Mouse (Mus musculus): ENCODE data around the gene Mylk. TPM values are rescaled to one million over a fixed set of nuclear protein-coding genes. Genes with fewer than 3 reads are reported as not detected.

Gene Mylk
- polyA plus RNA-seq, 1 experiment from 2014 or later = 3.9 TPM

DNA sequence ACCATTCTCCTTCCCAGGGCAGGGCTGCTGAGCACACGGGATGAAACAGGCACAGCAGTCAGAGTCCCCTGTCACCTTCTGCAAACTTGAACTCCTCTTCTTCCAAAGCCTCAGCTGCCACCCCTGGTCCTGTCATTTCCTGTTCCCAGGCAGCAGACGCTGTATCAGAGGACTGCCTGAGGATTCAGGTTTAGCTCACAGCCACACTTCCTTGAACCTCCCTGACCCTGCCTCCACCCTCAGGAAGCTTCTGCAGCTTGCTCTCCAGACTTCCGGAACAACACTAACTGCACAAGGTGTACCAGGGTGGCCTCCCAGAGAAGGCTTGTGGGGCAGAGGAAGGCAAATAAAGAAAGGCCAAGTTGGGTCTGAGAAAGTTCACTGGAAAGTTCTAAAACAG lies 102.6 kb downstream of the Mylk start:
- Histone ChIP-seq H3K36me3 (ENCODE audit: control insufficient read depth, insufficient read depth, low read length) (no peaks in the 10 kb centered on the region), H3K27me3 (ENCODE audit: control insufficient read depth, insufficient read depth, low read length) (no peaks in the 10 kb centered on the region), H3K4me3 (ENCODE audit: low read depth, low read length) (no peak overlapping the region), H3K27ac (ENCODE audit: low read depth, low read length) (no peak overlapping the region), H3K4me1 (ENCODE audit: control insufficient read depth, insufficient read depth, low read length) (no peaks in the 10 kb centered on the region), H3K4me2 (ENCODE audit: low read depth) (no peak overlapping the region), H3K9ac (ENCODE audit: low read length) (no peak overlapping the region), H3K9me3 (ENCODE audit: control insufficient read depth, low read length) (no peaks in the 10 kb centered on the region)
- WGBS = 64% methylated on average over 3 of the region's 3 CpGs
- ATAC-seq (ENCODE audit: insufficient read depth, low FRiP score, low TSS enrichment) (no peak), DNase-seq (ENCODE audit: low spot score) (no peak)

DNA sequence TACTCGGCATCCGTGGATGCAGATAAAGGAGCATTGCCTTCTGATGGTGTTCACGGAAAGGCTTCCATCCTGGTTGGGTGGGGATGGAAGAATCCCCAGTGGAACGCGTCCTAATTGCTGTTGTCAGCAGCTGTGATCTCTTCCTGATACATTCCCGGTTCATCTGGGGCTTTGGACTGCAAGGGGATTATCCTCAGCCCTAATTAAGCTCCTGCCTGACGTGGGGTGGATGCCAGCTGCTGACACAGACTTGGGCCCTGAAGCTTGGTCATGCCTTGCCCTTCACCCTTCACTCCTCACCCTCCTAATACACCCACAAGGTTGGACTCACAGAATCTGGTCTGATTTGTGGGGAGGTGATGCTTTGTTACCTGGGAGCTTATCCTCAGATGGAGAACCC lies 109.1 kb downstream of the Mylk start:
- Histone ChIP-seq H3K4me2 (ENCODE audit: low read depth) (no peak overlapping the region), H3K36me3 (ENCODE audit: control insufficient read depth, insufficient read depth, low read length) (no peaks in the 10 kb centered on the region), H3K9ac (ENCODE audit: low read length) (no peak overlapping the region), H3K27me3 (ENCODE audit: control insufficient read depth, insufficient read depth, low read length) (no peaks in the 10 kb centered on the region), H3K4me3 (ENCODE audit: low read depth, low read length) (no peak overlapping the region), H3K9me3 (ENCODE audit: control insufficient read depth, low read length) (no peaks in the 10 kb centered on the region), H3K27ac (ENCODE audit: low read depth, low read length) (no peak overlapping the region), H3K4me1 (ENCODE audit: control insufficient read depth, insufficient read depth, low read length) (no peaks in the 10 kb centered on the region)
- ATAC-seq (ENCODE audit: insufficient read depth, low FRiP score, low TSS enrichment) = no peak
- DNase-seq (ENCODE audit: low spot score) = no peak
- WGBS = 81% methylated on average over 7 of the region's 7 CpGs

DNA sequence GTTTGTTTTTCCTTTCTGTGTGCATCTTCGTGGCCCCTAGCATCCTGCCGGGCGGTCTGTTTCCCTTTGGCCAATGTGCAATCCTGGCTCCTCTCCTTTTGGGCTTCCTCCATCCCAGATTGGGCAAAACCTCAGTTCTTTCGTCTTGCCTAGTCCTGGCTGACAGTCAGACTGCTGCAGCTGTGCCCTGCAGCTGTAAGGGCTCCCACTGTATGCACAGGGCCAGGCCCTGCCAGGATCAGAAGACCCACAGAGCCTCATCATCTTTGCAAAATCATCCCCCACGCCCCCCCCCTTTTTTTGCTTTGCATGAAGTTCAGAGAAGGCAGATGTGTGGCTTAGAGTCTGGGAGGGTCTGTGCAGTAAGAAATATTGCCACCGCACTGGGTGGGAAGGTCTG lies 110.1 kb downstream of the Mylk start:
- Histone ChIP-seq H3K4me1 (ENCODE audit: control insufficient read depth, insufficient read depth, low read length) (no peaks in the 10 kb centered on the region), H3K36me3 (ENCODE audit: control insufficient read depth, insufficient read depth, low read length) (no peaks in the 10 kb centered on the region), H3K27ac (ENCODE audit: low read depth, low read length) (no peak overlapping the region), H3K4me3 (ENCODE audit: low read depth, low read length) (no peak overlapping the region), H3K27me3 (ENCODE audit: control insufficient read depth, insufficient read depth, low read length) (no peaks in the 10 kb centered on the region), H3K9ac (ENCODE audit: low read length) (no peak overlapping the region), H3K9me3 (ENCODE audit: control insufficient read depth, low read length) (no peaks in the 10 kb centered on the region), H3K4me2 (ENCODE audit: low read depth) (no peak overlapping the region)
- ATAC-seq (ENCODE audit: insufficient read depth, low FRiP score, low TSS enrichment) = no peak
- no peak for DNase-seq (ENCODE audit: low spot score)
- WGBS = 76% methylated on average over 6 of the region's 6 CpGs

DNA sequence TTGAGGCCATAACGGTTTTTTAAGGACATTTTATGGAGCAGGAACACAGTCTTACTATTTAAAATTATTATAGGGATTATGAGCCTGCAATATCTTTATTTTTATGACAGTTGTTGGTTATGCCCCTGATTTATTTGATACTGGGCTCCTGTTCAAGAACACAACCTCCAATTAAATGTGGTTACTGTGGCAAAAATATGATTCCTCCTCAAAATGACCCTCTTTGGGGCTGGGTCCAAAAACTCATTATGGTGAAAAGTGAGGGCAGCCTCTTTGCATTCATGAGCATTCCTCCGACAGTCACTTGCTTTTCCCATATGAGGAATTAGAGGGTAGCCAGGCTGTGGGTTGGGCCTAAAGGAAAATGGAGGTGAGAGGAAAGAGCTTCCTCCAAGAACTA lies 110.7 kb downstream of the Mylk start:
- Histone ChIP-seq H3K27ac (ENCODE audit: low read depth, low read length) (no peak overlapping the region), H3K4me1 (ENCODE audit: control insufficient read depth, insufficient read depth, low read length) (no peaks in the 10 kb centered on the region), H3K27me3 (ENCODE audit: control insufficient read depth, insufficient read depth, low read length) (no peaks in the 10 kb centered on the region), H3K4me3 (ENCODE audit: low read depth, low read length) (no peak overlapping the region), H3K9ac (ENCODE audit: low read length) (no peak overlapping the region), H3K9me3 (ENCODE audit: control insufficient read depth, low read length) (no peaks in the 10 kb centered on the region), H3K36me3 (ENCODE audit: control insufficient read depth, insufficient read depth, low read length) (no peaks in the 10 kb centered on the region), H3K4me2 (ENCODE audit: low read depth) (no peak overlapping the region)
- 77% methylated on average over 2 of the region's 2 CpGs for WGBS
- no peak for ATAC-seq (ENCODE audit: insufficient read depth, low FRiP score, low TSS enrichment)
- no peak for DNase-seq (ENCODE audit: low spot score)

DNA sequence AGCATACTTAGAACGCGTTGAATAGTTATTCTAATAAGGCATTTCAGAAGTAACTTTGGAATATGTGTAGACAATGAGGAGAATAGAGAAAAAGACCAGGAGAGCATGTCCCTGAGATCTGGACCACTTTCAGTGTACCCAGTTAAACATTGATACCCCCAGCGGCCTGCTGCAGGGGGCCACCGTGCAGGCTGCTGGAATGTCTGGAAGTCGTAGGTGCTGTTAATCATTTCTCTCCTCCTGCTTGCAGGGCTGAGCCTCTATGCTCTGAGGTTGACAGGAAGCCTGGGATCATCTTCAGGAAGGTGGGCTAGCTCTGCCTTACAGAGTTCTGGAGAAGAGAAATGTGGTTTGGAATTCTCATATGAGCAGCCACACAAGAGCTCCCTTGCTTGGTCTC lies 112.6 kb downstream of the Mylk start:
- DNase-seq (ENCODE audit: low spot score) (no peak), ATAC-seq (ENCODE audit: insufficient read depth, low FRiP score, low TSS enrichment) (no peak)
- Histone ChIP-seq H3K4me1 (ENCODE audit: control insufficient read depth, insufficient read depth, low read length) (no peaks in the 10 kb centered on the region), H3K36me3 (ENCODE audit: control insufficient read depth, insufficient read depth, low read length) (no peaks in the 10 kb centered on the region), H3K9me3 (ENCODE audit: control insufficient read depth, low read length) (no peaks in the 10 kb centered on the region), H3K27ac (ENCODE audit: low read depth, low read length) (no peak overlapping the region), H3K27me3 (ENCODE audit: control insufficient read depth, insufficient read depth, low read length) (no peaks in the 10 kb centered on the region), H3K9ac (ENCODE audit: low read length) (no peak overlapping the region), H3K4me3 (ENCODE audit: low read depth, low read length) (no peak overlapping the region), H3K4me2 (ENCODE audit: low read depth) (no peak overlapping the region)
- 70% methylated on average over 5 of the region's 5 CpGs for WGBS

DNA sequence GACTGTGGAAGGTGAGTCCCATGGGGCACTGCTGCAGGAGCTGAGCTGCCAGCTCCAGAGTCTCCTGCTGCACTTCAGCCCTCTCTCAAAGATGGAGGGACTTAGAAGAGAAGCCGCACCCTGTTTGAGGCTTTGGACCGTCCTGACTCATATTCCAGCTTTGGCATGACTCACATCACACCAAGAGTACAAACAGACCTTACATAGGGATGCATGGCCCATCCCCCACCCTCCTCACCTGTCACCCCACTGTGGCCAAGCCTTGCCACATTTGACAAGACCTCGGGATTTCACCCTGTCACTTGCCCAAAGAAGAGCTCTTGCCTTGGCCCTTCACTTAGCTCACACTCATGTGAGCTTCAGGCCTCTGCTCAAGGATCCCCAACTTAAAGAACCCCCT lies 115.8 kb downstream of the Mylk start:
- 92% methylated on average over 3 of the region's 3 CpGs for WGBS

DNA sequence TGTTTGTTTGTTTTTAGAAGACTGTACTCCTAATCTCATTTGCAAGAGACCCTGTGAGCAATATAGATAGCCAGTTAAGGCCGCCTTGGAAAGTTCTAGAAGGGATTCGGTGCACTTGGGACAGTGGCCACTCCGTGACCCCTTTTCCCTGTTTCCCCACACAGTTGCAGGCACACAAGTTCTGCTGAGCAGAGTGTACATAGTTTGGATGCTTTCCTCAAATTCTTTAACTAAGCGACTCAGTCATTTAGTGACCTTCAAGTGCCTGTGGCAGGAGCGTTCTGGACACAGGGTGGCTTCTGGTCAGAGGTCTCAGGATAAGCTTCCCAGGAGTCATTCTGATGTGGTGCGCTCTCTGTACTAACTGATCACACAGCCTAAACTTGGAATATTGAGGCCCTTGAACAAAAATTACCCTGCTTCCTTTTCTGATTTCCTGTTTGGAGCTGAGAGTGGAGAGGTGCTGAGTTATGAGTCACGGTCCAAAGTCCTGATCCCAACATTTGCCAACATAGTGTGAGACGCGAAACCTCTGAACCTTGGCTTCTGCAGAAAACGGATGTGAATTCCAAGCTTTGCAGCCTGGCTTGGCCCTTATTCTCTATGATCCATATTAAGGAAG lies 116.8 kb downstream of the Mylk start:
- no peak for DNase-seq (ENCODE audit: low spot score)
- no peaks in the 10 kb centered on the region for H3K4me1 ChIP-seq (ENCODE audit: control insufficient read depth, insufficient read depth, low read length)
- WGBS = 90% methylated on average over 10 of the region's 10 CpGs

More for the DNA sequence above, 115.8 kb downstream of the Mylk start:
- Histone ChIP-seq H3K4me2 (ENCODE audit: low read depth) (no peak overlapping the region), H3K9me3 (ENCODE audit: control insufficient read depth, low read length) (no peaks in the 10 kb centered on the region), H3K27ac (ENCODE audit: low read depth, low read length) (no peak overlapping the region), H3K9ac (ENCODE audit: low read length) (no peak overlapping the region), H3K27me3 (ENCODE audit: control insufficient read depth, insufficient read depth, low read length) (no peaks in the 10 kb centered on the region), H3K4me3 (ENCODE audit: low read depth, low read length) (no peak overlapping the region), H3K4me1 (ENCODE audit: control insufficient read depth, insufficient read depth, low read length) (no peaks in the 10 kb centered on the region), H3K36me3 (ENCODE audit: control insufficient read depth, insufficient read depth, low read length) (no peaks in the 10 kb centered on the region)
- ATAC-seq (ENCODE audit: insufficient read depth, low FRiP score, low TSS enrichment) = no peak
- DNase-seq (ENCODE audit: low spot score) = no peak

DNA sequence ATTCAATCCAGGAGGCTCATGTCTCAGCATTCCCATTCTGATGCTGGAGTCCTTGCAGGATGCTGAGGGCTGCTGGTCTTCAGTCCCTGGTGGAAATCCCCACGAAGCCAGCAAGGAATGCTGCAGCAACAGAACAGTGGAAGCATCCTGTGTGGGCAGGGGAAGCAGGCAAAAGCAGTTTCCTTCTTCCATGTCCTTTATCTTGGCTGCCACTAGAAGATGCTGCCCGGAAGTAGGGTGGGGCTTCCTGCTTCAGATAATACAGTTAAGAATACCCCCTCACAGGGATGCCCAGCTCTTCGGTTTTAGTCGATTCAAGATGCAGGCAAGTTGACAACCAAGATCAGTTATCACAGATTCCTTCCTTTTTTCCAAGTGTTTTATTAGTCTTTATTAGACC lies 120.4 kb downstream of the Mylk start:
- 80% methylated on average over 4 of the region's 4 CpGs for WGBS
- Histone ChIP-seq H3K9ac (ENCODE audit: low read length) (no peak overlapping the region), H3K27me3 (ENCODE audit: control insufficient read depth, insufficient read depth, low read length) (no peaks in the 10 kb centered on the region), H3K4me3 (ENCODE audit: low read depth, low read length) (no peak overlapping the region), H3K4me2 (ENCODE audit: low read depth) (no peak overlapping the region), H3K4me1 (ENCODE audit: control insufficient read depth, insufficient read depth, low read length) (no peaks in the 10 kb centered on the region), H3K36me3 (ENCODE audit: control insufficient read depth, insufficient read depth, low read length) (no peaks in the 10 kb centered on the region), H3K27ac (ENCODE audit: low read depth, low read length) (no peak overlapping the region), H3K9me3 (ENCODE audit: control insufficient read depth, low read length) (no peaks in the 10 kb centered on the region)
- no peak for ATAC-seq (ENCODE audit: insufficient read depth, low FRiP score, low TSS enrichment)
- no peak for DNase-seq (ENCODE audit: low spot score)

More for the DNA sequence above, 116.8 kb downstream of the Mylk start:
- Histone ChIP-seq H3K4me2 (ENCODE audit: low read depth) (no peak overlapping the region), H3K9ac (ENCODE audit: low read length) (no peak overlapping the region), H3K9me3 (ENCODE audit: control insufficient read depth, low read length) (no peaks in the 10 kb centered on the region), H3K4me3 (ENCODE audit: low read depth, low read length) (no peak overlapping the region), H3K27ac (ENCODE audit: low read depth, low read length) (no peak overlapping the region), H3K36me3 (ENCODE audit: control insufficient read depth, insufficient read depth, low read length) (no peaks in the 10 kb centered on the region), H3K27me3 (ENCODE audit: control insufficient read depth, insufficient read depth, low read length) (no peaks in the 10 kb centered on the region)
- no peak for ATAC-seq (ENCODE audit: insufficient read depth, low FRiP score, low TSS enrichment)

DNA sequence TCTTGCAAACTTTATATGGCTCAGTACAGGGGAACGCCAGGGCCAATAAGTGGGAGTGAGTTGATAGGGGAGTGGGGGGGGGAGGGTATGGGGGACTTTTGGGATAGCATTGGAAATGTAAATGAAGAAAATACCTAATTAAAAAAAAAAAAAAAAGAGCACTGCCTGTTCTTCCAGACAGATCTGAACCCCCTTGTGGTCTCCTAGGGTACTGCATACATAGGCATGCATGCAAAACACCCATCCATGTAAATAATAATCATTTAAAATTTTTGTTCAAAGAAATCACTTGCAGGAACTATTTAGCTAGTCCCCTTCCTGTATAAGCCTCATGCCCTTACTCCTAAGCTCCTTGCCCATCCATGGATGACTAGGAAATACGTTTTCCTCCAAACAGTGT lies 122.2 kb downstream of the Mylk start:
- Histone ChIP-seq H3K4me2 (ENCODE audit: low read depth) (no peak overlapping the region), H3K9ac (ENCODE audit: low read length) (no peak overlapping the region), H3K4me3 (ENCODE audit: low read depth, low read length) (no peak overlapping the region), H3K9me3 (ENCODE audit: control insufficient read depth, low read length) (no peaks in the 10 kb centered on the region), H3K36me3 (ENCODE audit: control insufficient read depth, insufficient read depth, low read length) (no peaks in the 10 kb centered on the region), H3K27ac (ENCODE audit: low read depth, low read length) (no peak overlapping the region), H3K27me3 (ENCODE audit: control insufficient read depth, insufficient read depth, low read length) (no peaks in the 10 kb centered on the region), H3K4me1 (ENCODE audit: control insufficient read depth, insufficient read depth, low read length) (no peaks in the 10 kb centered on the region)
- ATAC-seq (ENCODE audit: insufficient read depth, low FRiP score, low TSS enrichment) (no peak), DNase-seq (ENCODE audit: low spot score) (no peak)
- 95% methylated on average over 2 of the region's 2 CpGs for WGBS

Measured in neural tube, embryonic 11.5 days (tissue).